Mouse (Mus musculus) MEL (cell line): Measurements from ENCODE around the gene Lmod1.

Experiments used
- CHD2 ChIP-seq: IDR thresholded peaks from 2 replicates; pipeline ENCODE4 v1.6.1; 2011; ENCODE audit warnings: low read length, improper control_type of control experiment
- CTCF ChIP-seq, 3 experiments: IDR thresholded peaks in 2 of 3; conservative IDR thresholded peaks in 1 of 3; 2 replicates each; pipeline ENCODE4 v1.5.1; 2011 to 2012; ENCODE audit warnings: low read length in 3 of 3, low read depth in 2 of 3, mild to moderate bottlenecking in 2 of 3, improper control_type of control experiment in 1 of 3, inconsistent platforms in 1 of 3, mixed read lengths in 1 of 3, moderate library complexity in 1 of 3; ENCODE audit not compliant: control insufficient read depth in 1 of 3, insufficient read depth in 1 of 3, poor library complexity in 1 of 3, severe bottlenecking in 1 of 3
- E2F4 ChIP-seq: IDR thresholded peaks from 2 replicates; pipeline ENCODE4 v1.6.1; 2011; ENCODE audit warnings: low read depth, low read length, improper control_type of control experiment, borderline replicate concordance
- EP300 ChIP-seq, 2 experiments: IDR thresholded peaks; 2 replicates each; pipeline ENCODE4 v1.6.1; 2011; ENCODE audit warnings: improper control_type of control experiment in 2 of 2, low read length in 2 of 2, low read depth in 1 of 2, mild to moderate bottlenecking in 1 of 2
- GABPA ChIP-seq: IDR thresholded peaks from 2 replicates; pipeline ENCODE4 v1.6.1; 2012; ENCODE audit warnings: low read depth, mild to moderate bottlenecking, inconsistent platforms, low read length, improper control_type of control experiment, moderate library complexity
- MYB ChIP-seq: IDR thresholded peaks from 2 replicates; pipeline ENCODE4 v1.6.1; 2011; ENCODE audit warnings: mild to moderate bottlenecking, low read depth, low read length, improper control_type of control experiment
- POLR2A ChIP-seq, 2 experiments: IDR thresholded peaks; 2 replicates each; pipeline ENCODE4 v1.6.1; 2011 to 2012; ENCODE audit warnings: low read length in 2 of 2, mild to moderate bottlenecking in 2 of 2, control low read depth in 1 of 2, improper control_type of control experiment in 1 of 2, low read depth in 1 of 2, moderate library complexity in 1 of 2; ENCODE audit not compliant: control insufficient read depth in 1 of 2, insufficient read depth in 1 of 2, poor library complexity in 1 of 2
- RAD21 ChIP-seq: IDR thresholded peaks from 2 replicates; pipeline ENCODE4 v1.6.1; 2011; ENCODE audit warnings: mild to moderate bottlenecking, low read depth, low read length, improper control_type of control experiment
- RCOR1 ChIP-seq: IDR thresholded peaks from 2 replicates; pipeline ENCODE4 v1.6.1; 2012; ENCODE audit warnings: low read depth, mild to moderate bottlenecking, inconsistent platforms, low read length, improper control_type of control experiment
- TAL1 ChIP-seq: IDR thresholded peaks from 2 replicates; pipeline ENCODE4 v1.6.1; 2012; ENCODE audit warnings: mild to moderate bottlenecking, inconsistent platforms, low read length, moderate library complexity, mixed read lengths
- USF2 ChIP-seq, 2 experiments: IDR thresholded peaks; 2 replicates each; pipeline ENCODE4 v1.6.1; 2011 to 2012; ENCODE audit warnings: improper control_type of control experiment in 2 of 2, low read length in 2 of 2, borderline replicate concordance in 1 of 2, inconsistent platforms in 1 of 2, low read depth in 1 of 2, mild to moderate bottlenecking in 1 of 2; ENCODE audit not compliant: insufficient read depth in 1 of 2
- ZC3H11A ChIP-seq: IDR thresholded peaks from 2 replicates; pipeline ENCODE4 v1.6.1; 2012; ENCODE audit warnings: low read depth, mild to moderate bottlenecking, inconsistent platforms, low read length, improper control_type of control experiment
- ZMIZ1 ChIP-seq: IDR thresholded peaks from 2 replicates; pipeline ENCODE4 v1.6.1; 2012; ENCODE audit warnings: low read depth, mild to moderate bottlenecking, inconsistent platforms, low read length, improper control_type of control experiment, moderate library complexity

- TF ChIP-seq ZC3H11A (no peak), RCOR1 (no peak), CTCF (IDR thresholded peaks at IDR 0.05 in 2 of 3, conservative IDR thresholded peaks at IDR 0.05 in 1 of 3; ENCODE audit: control insufficient read depth in 1 of 3, insufficient read depth in 1 of 3, low read depth in 2 of 3, low read length in 3 of 3, poor library complexity in 1 of 3, severe bottlenecking in 1 of 3) (no peak), RAD21 (no peak), ZMIZ1 (no peak), POLR2A (IDR thresholded peaks at IDR 0.05; ENCODE audit: control insufficient read depth in 1 of 2, insufficient read depth in 1 of 2, low read depth in 1 of 2, low read length in 2 of 2, poor library complexity in 1 of 2) (no peak), E2F4 (no peak), USF2 (IDR thresholded peaks at IDR 0.05; ENCODE audit: borderline replicate concordance in 1 of 2, insufficient read depth in 1 of 2, low read depth in 1 of 2, low read length in 2 of 2) (no peak), CHD2 (no peak), EP300 (IDR thresholded peaks at IDR 0.05; ENCODE audit: low read depth in 1 of 2, low read length in 2 of 2) (no peak), MYB (no peak), GABPA (no peak), TAL1 (no peak)
Measured at GRCm38 (mm10) chr1:135363446-135363845, 38.8 kb downstream of the Lmod1 start.
